Mouse (Mus musculus) heart, embryonic 12.5 days (tissue): Measurements from ENCODE around the gene Spata32. TPM values are rescaled to one million over a fixed set of nuclear protein-coding genes. Genes with fewer than 3 reads are reported as not detected.
A peak's percentile ranks its signal among the peaks of the same experiment; 100 is the strongest.

ENCODE experiments used
- ATAC-seq: fragments of 200-750 bp; cut with Nextera tagmentation; 2 replicates; pipeline ENCODE4 v1.8.0; 2017; ENCODE audit warnings: moderate TSS enrichment, moderate library complexity; ENCODE audit not compliant: insufficient number of reproducible peaks, low FRiP score
- H3K27ac ChIP-seq: fragments of 300-500 bp; sonication (generic); 2 replicates; pipeline ENCODE4 v1.5.1; 2016; ENCODE audit warnings: mild to moderate bottlenecking, moderate library complexity; ENCODE audit not compliant: poor library complexity, severe bottlenecking
- H3K27me3 ChIP-seq: fragments of 300-500 bp; sonication (generic); replicated peaks from 2 replicates; pipeline ENCODE4 v1.6.1; 2016; ENCODE audit warnings: mild to moderate bottlenecking, moderate library complexity
- H3K36me3 ChIP-seq: fragments of 300-500 bp; sonication (generic); 2 replicates; pipeline ENCODE4 v1.6.1; 2016; ENCODE audit warnings: mild to moderate bottlenecking, moderate library complexity
- H3K4me1 ChIP-seq: fragments of 300-500 bp; sonication (generic); replicated peaks from 2 replicates; pipeline ENCODE4 v1.6.1; 2016; ENCODE audit warnings: mild to moderate bottlenecking
- H3K4me2 ChIP-seq: fragments of 300-500 bp; sonication (generic); 2 replicates; pipeline ENCODE4 v1.6.1; 2016; ENCODE audit warnings: mild to moderate bottlenecking, moderate library complexity
- H3K4me3 ChIP-seq: fragments of 300-500 bp; sonication (generic); 2 replicates; pipeline ENCODE4 v1.5.1; 2016; ENCODE audit warnings: mild to moderate bottlenecking
- H3K9ac ChIP-seq: fragments of 300-500 bp; sonication (generic); 2 replicates; pipeline ENCODE4 v1.6.1; 2016; ENCODE audit warnings: mild to moderate bottlenecking, moderate library complexity
- H3K9me3 ChIP-seq: fragments of 300-500 bp; sonication (generic); replicated peaks from 2 replicates; pipeline ENCODE4 v1.6.1; 2016; ENCODE audit warnings: mild to moderate bottlenecking, moderate library complexity
- WGBS: fragments of 180-500 bp; shearing (Covaris S2); methylation state at CpG from one replicate; pipeline ENCODE4 v1.1.7; 2016; 5-methylcytosine and 5-hydroxymethylcytosine counted together
- polyA plus RNA-seq: library from polyadenylated mRNA; unstranded; fragments of >200 nt; fragmentation: Nextera tagmentation; extraction: Ambion mirVana; gene quantifications from 2 replicates; pipeline ENCODE4 v1.2.1, GENCODE M21; 2016

Spata32 gene
- polyA plus RNA-seq: not detected in 2 replicates

GRCm38 (mm10) chr11:103217790-103218516 lies at the start of gene Spata32:
Gene Spata32 (minus strand): TSS chr11:103218432.
- peak within 1 kb of the TSS; percentile 61 for H3K9ac ChIP-seq
- H3K27me3 ChIP-seq: peaks cover 22% of the 10 kb centered on the region
- 2% methylated on average over 45 of the region's 45 CpGs for WGBS
- H3K36me3 ChIP-seq: peaks cover 20% of the 10 kb centered on the region
- peak within 1 kb of the TSS; percentile 90 for H3K4me2 ChIP-seq
- peaks cover 6% of the 10 kb centered on the region; the same call in 1 of the 2 replicates for H3K4me1 ChIP-seq
- H3K4me3 ChIP-seq: peak within 1 kb of the TSS; percentile 52
- peaks cover 5% of the 10 kb centered on the region; the same call in 1 of the 2 replicates for H3K9me3 ChIP-seq
- no peak; the same call in 1 of the 2 replicates for ATAC-seq
- H3K27ac ChIP-seq: no peak within 1 kb of the TSS

- H3K4me2 ChIP-seq: peak within 1 kb of the TSS; percentile 86
- peak within 1 kb of the TSS; percentile 77 for H3K9ac ChIP-seq
- no peaks in the 10 kb centered on the region for H3K27me3 ChIP-seq
- H3K36me3 ChIP-seq: no peaks in the 10 kb centered on the region
- 1% methylated on average over 55 of the region's 55 CpGs for WGBS
- H3K4me3 ChIP-seq: peak within 1 kb of the TSS; percentile 57
- peaks cover 28% of the 10 kb centered on the region for H3K4me1 ChIP-seq
- H3K27ac ChIP-seq: peak within 1 kb of the TSS; percentile 73
- peak; percentile 97 for ATAC-seq
- no peaks in the 10 kb centered on the region for H3K9me3 ChIP-seq
These were observed 49.4 kb upstream of the Spata32 start, which contains the start of gene Map3k14 for GRCm38 (mm10) chr11:103267346-103268219. Gene Map3k14 (minus strand): TSS chr11:103267472.

- H3K4me2 ChIP-seq: peak overlapping the region; percentile 86
- H3K4me1 ChIP-seq: peaks cover 36% of the 10 kb centered on the region
- H3K27me3 ChIP-seq: no peaks in the 10 kb centered on the region
- no peak for ATAC-seq
- no peaks in the 10 kb centered on the region for H3K9me3 ChIP-seq
- H3K4me3 ChIP-seq: peak overlapping the region; percentile 57
- WGBS: under 1% methylated on average over 42 of the region's 42 CpGs
- H3K9ac ChIP-seq: peak overlapping the region; percentile 77
- H3K36me3 ChIP-seq: no peaks in the 10 kb centered on the region
- H3K27ac ChIP-seq: peak overlapping the region; percentile 40
These were observed 48.6 kb upstream of the Spata32 start for GRCm38 (mm10) chr11:103266729-103267345.

GRCm38 (mm10) chr11:103265856-103266255 lies 47.6 kb upstream of the Spata32 start:
- H3K4me2 ChIP-seq: peak overlapping the region; percentile 86
- no peaks in the 10 kb centered on the region for H3K9me3 ChIP-seq
- H3K27ac ChIP-seq: no peak overlapping the region
- no peaks in the 10 kb centered on the region for H3K36me3 ChIP-seq
- H3K4me1 ChIP-seq: peaks cover 38% of the 10 kb centered on the region
- peak overlapping the region; percentile 57; the same call in 1 of the 2 replicates for H3K4me3 ChIP-seq
- no peak for ATAC-seq
- H3K27me3 ChIP-seq: no peaks in the 10 kb centered on the region
- WGBS: 55% methylated on average over 2 of the region's 2 CpGs
- no peak overlapping the region for H3K9ac ChIP-seq

- Histone ChIP-seq H3K9ac (no peak overlapping the region), H3K27me3 (no peaks in the 10 kb centered on the region), H3K36me3 (no peaks in the 10 kb centered on the region), H3K9me3 (no peaks in the 10 kb centered on the region), H3K4me3 (no peak overlapping the region), H3K27ac (no peak overlapping the region), H3K4me1 (peaks cover 41% of the 10 kb centered on the region), H3K4me2 (no peak overlapping the region)
- ATAC-seq: no peak
- 66% methylated on average over 7 of the region's 7 CpGs for WGBS
These were observed 47.0 kb upstream of the Spata32 start for GRCm38 (mm10) chr11:103265211-103265610.

- H3K9ac ChIP-seq: no peak overlapping the region
These were observed 46.3 kb upstream of the Spata32 start for GRCm38 (mm10) chr11:103264427-103265005.

GRCm38 (mm10) chr11:103263551-103263950 lies 45.3 kb upstream of the Spata32 start:
- H3K9ac ChIP-seq: 0 out of 2 replicates have a peak overlapping the region, but pooled peaks have one; percentile 9
- H3K4me2 ChIP-seq: no peak overlapping the region
- ATAC-seq: no peak
- H3K4me1 ChIP-seq: peaks cover 41% of the 10 kb centered on the region
- no peaks in the 10 kb centered on the region for H3K27me3 ChIP-seq
- H3K27ac ChIP-seq: no peak overlapping the region
- H3K36me3 ChIP-seq: no peaks in the 10 kb centered on the region
- 52% methylated on average over 10 of the region's 10 CpGs for whole genome bisulfite sequencing
- no peaks in the 10 kb centered on the region for H3K9me3 ChIP-seq
- H3K4me3 ChIP-seq: no peak overlapping the region

More at GRCm38 (mm10) chr11:103264427-103265005, 46.3 kb upstream of the Spata32 start:
- Histone ChIP-seq H3K27me3 (no peaks in the 10 kb centered on the region), H3K4me1 (peaks cover 41% of the 10 kb centered on the region), H3K36me3 (no peaks in the 10 kb centered on the region), H3K4me2 (no peak overlapping the region), H3K4me3 (no peak overlapping the region), H3K9me3 (no peaks in the 10 kb centered on the region), H3K27ac (no peak overlapping the region)
- ATAC-seq: no peak
- 85% methylated on average over 20 of the region's 20 CpGs for WGBS

GRCm38 (mm10) chr11:103262412-103263267 lies 44.4 kb upstream of the Spata32 start:
- Histone ChIP-seq H3K4me3 (no peak overlapping the region), H3K27ac (0 out of 2 replicates have a peak overlapping the region, but pooled peaks have one; percentile 19), H3K27me3 (no peaks in the 10 kb centered on the region), H3K9me3 (no peaks in the 10 kb centered on the region), H3K4me1 (peaks cover 34% of the 10 kb centered on the region), H3K4me2 (peak overlapping the region; percentile 41; the same call in 1 of the 2 replicates), H3K9ac (peak overlapping the region; percentile 48; the same call in 1 of the 2 replicates), H3K36me3 (no peaks in the 10 kb centered on the region)
- 59% methylated on average over 20 of the region's 20 CpGs for WGBS
- ATAC-seq: no peak

- Histone ChIP-seq H3K9me3 (no peaks in the 10 kb centered on the region), H3K36me3 (no peaks in the 10 kb centered on the region), H3K27ac (0 out of 2 replicates have a peak overlapping the region, but pooled peaks have one; percentile 19), H3K4me1 (peaks cover 34% of the 10 kb centered on the region), H3K4me2 (peak overlapping the region; percentile 41; the same call in 1 of the 2 replicates), H3K4me3 (no peak overlapping the region), H3K9ac (peak overlapping the region; percentile 48; the same call in 1 of the 2 replicates), H3K27me3 (no peaks in the 10 kb centered on the region)
- WGBS: 73% methylated on average over 7 of the region's 7 CpGs
- no peak for ATAC-seq
These were observed 43.6 kb upstream of the Spata32 start for GRCm38 (mm10) chr11:103261671-103262411.
